Mouse (Mus musculus) stomach, postnatal 0 days (tissue): ENCODE results near the gene Mfge8. TPM values are rescaled to one million over a fixed set of nuclear protein-coding genes. Genes with fewer than 3 reads are reported as not detected.

ENCODE experiments used
- ATAC-seq: fragments of 200-750 bp; cut with Nextera tagmentation; 2 replicates; pipeline ENCODE4 v1.8.0; 2017; ENCODE audit not compliant: low FRiP score, low TSS enrichment
- DNase-seq: peaks from one replicate; pipeline ENCODE4 v3.0.0-alpha.2; 2016; ENCODE audit warnings: low spot score
- H3K27ac ChIP-seq: fragments of 300-500 bp; sonication (generic); replicated peaks from 2 replicates; pipeline ENCODE4 v1.5.1; 2014; ENCODE audit warnings: mild to moderate bottlenecking, control low read depth
- H3K27me3 ChIP-seq: fragments of 300-500 bp; sonication (generic); 2 replicates; pipeline ENCODE4 v1.6.1; 2014; ENCODE audit warnings: low read length; ENCODE audit not compliant: control insufficient read depth, insufficient read depth
- H3K36me3 ChIP-seq: fragments of 300-500 bp; sonication (generic); 2 replicates; pipeline ENCODE4 v1.6.1; 2014; ENCODE audit warnings: low read length, mixed read lengths; ENCODE audit not compliant: control insufficient read depth, insufficient read depth
- H3K4me1 ChIP-seq: fragments of 300-500 bp; sonication (generic); replicated peaks from 2 replicates; pipeline ENCODE4 v1.6.1; 2014; ENCODE audit warnings: antibody characterized with exemption; ENCODE audit not compliant: control insufficient read depth, insufficient read depth
- H3K4me2 ChIP-seq: fragments of 300-500 bp; sonication (generic); replicated peaks from 2 replicates; pipeline ENCODE4 v1.6.1; 2014; ENCODE audit warnings: low read depth, mild to moderate bottlenecking, control low read depth, moderate library complexity
- H3K4me3 ChIP-seq: fragments of 300-500 bp; sonication (generic); 2 replicates; pipeline ENCODE4 v1.5.1; 2014; ENCODE audit warnings: low read depth, low read length, control low read depth
- H3K9ac ChIP-seq: fragments of 300-500 bp; sonication (generic); 2 replicates; pipeline ENCODE4 v1.6.1; 2014; ENCODE audit warnings: mild to moderate bottlenecking, low read length, control low read depth, mixed read lengths
- H3K9me3 ChIP-seq: fragments of 300-500 bp; sonication (generic); 2 replicates; pipeline ENCODE4 v1.6.1; 2016; ENCODE audit warnings: low read length; ENCODE audit not compliant: control insufficient read depth
- CTCF ChIP-seq: IDR thresholded peaks from 2 replicates; pipeline ENCODE4 v1.5.1; 2016; ENCODE audit warnings: antibody characterized with exemption, low read depth, mild to moderate bottlenecking, moderate library complexity
- EP300 ChIP-seq: optimal IDR thresholded peaks from 2 replicates; pipeline ENCODE3; 2016; ENCODE audit warnings: antibody characterized with exemption
- WGBS: fragments of 180-500 bp; shearing (Covaris S2); extraction: QIAGEN DNeasy Blood & Tissue Kit; methylation state at CpG from one replicate; pipeline ENCODE4 v1.1.7; 2014; 5-methylcytosine and 5-hydroxymethylcytosine counted together
- polyA plus RNA-seq: library from polyadenylated mRNA; unstranded; fragments of >200 nt; fragmentation: Nextera tagmentation; extraction: Ambion mirVana; gene quantifications from 2 replicates; pipeline ENCODE4 v1.2.1, GENCODE M21; 2015

Gene Mfge8
- polyA plus RNA-seq, 1 experiment from 2014 or later, result 178 TPM

DNA sequence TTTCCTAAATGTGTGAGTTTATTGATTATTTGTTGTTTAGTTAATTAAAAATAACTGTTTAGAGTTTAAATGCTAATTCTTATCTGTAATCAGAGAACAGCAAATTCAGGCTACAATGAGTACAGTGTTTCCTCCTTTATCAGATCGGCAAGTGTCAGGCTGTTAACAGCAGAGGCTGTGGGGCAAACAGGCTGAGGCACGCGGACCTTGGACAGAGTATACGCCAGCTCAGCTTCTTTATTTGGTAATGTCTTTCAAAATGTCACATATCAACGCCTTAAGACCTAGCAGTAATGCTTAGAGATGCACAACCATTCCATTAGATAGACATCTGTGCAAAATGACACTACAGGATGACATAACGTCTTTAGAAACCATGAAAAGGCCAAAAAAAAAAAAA lies 662 bp upstream of the Mfge8 start:
- ATAC-seq, result no peak

DNA sequence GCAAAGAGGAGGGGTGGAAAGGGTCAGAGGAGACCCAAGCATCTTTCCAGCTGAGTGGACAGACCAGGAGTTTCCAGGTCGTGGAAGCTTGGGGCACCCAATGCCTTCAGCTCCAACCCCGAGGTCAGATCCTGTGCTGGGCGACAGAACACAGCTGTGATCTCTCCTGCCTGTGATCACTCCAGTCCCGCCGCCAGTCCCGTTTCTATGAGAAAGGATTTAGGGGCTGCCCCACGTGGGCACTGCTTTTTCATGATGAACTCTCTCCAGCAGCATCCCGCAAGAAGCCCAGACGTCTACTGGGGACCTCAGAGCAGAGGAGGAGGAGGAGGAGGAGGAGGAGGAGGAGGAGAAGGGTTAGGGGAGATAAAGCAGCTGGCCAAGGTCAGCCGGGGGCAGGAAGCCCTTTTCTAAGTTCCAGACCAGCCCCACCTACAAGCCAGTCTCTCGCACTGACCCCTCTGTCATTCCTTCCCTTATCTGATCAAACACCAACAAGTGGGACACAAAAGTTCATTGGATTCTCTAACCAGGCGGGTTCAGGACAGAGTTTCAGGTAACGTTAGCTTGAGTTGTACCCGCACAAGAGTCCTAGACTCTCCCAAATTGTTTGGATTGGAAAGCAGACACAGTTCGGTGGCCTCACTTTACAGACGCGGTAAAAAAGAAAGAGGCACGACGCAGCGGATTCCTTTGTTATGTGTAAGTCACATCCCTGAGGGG lies 768 bp downstream of the Mfge8 start:
- no peaks in the 10 kb centered on the region for H3K4me1 ChIP-seq
- no peaks in the 10 kb centered on the region for H3K27me3 ChIP-seq
- WGBS, result 1% methylated on average over 20 of the region's 20 CpGs
- H3K4me2 ChIP-seq, result peak overlapping the region; percentile 65
- peak overlapping the region; percentile 55 for H3K4me3 ChIP-seq
- H3K9ac ChIP-seq, result peak overlapping the region; percentile 64
- H3K36me3 ChIP-seq, result peaks cover 5% of the 10 kb centered on the region
- ATAC-seq, result 0 out of 2 replicates have a peak, but pooled peaks have one; percentile 0
- H3K9me3 ChIP-seq, result no peaks in the 10 kb centered on the region
- TF ChIP-seq CTCF (no peak), EP300 (no peak)
- peak overlapping the region; percentile 70 for H3K27ac ChIP-seq
- no peak for DNase-seq

More for the DNA sequence above, 662 bp upstream of the Mfge8 start:
- H3K4me2 ChIP-seq, result no peak overlapping the region
- H3K27me3 ChIP-seq, result no peaks in the 10 kb centered on the region
- H3K4me3 ChIP-seq, result no peak overlapping the region
- H3K27ac ChIP-seq, result no peak overlapping the region
- DNase-seq, result no peak
- no peaks in the 10 kb centered on the region for H3K4me1 ChIP-seq
- H3K36me3 ChIP-seq, result no peaks in the 10 kb centered on the region
- H3K9me3 ChIP-seq, result no peaks in the 10 kb centered on the region
- no peak overlapping the region for H3K9ac ChIP-seq
- WGBS, result 41% methylated on average over 6 of the region's 6 CpGs
- TF ChIP-seq CTCF (no peak), EP300 (no peak)

DNA sequence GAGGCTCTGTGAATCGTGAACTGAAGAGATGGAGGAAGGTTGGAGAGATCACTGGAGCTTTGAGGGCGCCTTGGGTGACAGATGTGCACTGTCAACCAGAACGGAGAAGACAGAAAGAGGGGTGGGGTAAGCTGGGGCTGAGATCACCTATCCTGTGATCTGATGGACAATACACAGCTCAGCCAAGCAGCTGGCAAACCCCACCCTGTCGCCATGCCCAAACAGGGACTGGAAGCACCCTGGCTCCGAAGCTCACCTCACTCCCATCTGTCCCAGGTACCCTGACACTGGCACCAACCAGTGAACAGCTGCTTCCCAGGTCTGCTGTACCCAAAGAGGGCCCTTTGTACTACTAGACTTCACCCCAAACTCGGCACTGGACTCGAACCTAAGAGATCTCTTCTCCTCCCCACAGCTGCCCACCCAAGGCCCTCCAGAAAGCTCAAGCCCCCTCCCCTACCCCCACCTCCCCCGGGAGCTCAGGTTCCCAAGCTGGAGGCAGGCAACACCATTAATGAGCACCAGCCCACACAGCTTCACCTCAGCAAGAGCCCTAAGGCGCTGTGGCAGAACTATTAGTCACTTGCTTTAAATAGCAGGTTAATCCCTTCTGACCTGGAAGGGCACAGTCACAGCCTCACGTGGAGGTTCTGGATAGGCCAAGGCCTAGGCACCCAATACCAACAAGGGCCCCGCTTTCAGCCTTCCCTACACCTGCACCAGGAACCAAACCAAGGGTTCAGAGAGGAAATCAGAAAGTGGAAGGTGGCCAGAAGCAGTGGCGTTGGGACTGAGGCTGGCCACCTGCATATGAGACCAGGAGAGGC lies 1.6 kb downstream of the Mfge8 start:
- Histone ChIP-seq H3K4me1 (no peaks in the 10 kb centered on the region), H3K27ac (no peak overlapping the region; the same call in 1 of the 2 replicates), H3K4me3 (peak overlapping the region; percentile 55), H3K36me3 (peaks cover 11% of the 10 kb centered on the region), H3K27me3 (no peaks in the 10 kb centered on the region), H3K9ac (peak overlapping the region; percentile 64; the same call in 1 of the 2 replicates), H3K4me2 (peak overlapping the region; percentile 65), H3K9me3 (no peaks in the 10 kb centered on the region)
- WGBS, result 49% methylated on average over 12 of the region's 12 CpGs
- TF ChIP-seq EP300 (no peak), CTCF (no peak)
- ATAC-seq (peak; percentile 80), DNase-seq (peak; percentile 57)

DNA sequence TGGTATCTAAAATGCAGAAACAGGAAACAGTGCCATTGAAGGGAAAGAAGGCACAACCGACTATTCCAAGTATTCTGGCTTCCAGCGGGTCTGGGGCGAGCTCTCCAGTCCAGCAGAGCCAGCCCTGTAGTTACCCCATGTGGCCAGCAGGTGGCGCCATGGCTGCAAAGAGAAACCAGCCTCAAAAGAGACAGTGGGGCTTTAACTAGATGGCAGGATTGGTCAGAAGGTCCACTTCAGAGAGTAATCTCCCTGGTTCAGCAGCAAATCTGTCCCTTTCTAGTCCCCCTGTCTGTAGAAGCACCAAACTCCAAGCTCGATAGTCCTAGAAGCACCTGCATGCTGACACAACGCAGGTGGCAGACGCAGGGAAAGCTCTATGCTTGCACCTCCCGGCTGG lies 8.0 kb downstream of the Mfge8 start:
- Histone ChIP-seq H3K27ac (no peak overlapping the region), H3K4me3 (no peak overlapping the region), H3K36me3 (peaks cover 17% of the 10 kb centered on the region), H3K4me1 (no peaks in the 10 kb centered on the region), H3K9ac (no peak overlapping the region), H3K27me3 (no peaks in the 10 kb centered on the region), H3K4me2 (no peak overlapping the region), H3K9me3 (no peaks in the 10 kb centered on the region)
- ATAC-seq (no peak; the same call in 1 of the 2 replicates), DNase-seq (peak; percentile 78)
- 33% methylated on average over 8 of the region's 8 CpGs for WGBS
- TF ChIP-seq CTCF (peak; percentile 98), EP300 (no peak)

DNA sequence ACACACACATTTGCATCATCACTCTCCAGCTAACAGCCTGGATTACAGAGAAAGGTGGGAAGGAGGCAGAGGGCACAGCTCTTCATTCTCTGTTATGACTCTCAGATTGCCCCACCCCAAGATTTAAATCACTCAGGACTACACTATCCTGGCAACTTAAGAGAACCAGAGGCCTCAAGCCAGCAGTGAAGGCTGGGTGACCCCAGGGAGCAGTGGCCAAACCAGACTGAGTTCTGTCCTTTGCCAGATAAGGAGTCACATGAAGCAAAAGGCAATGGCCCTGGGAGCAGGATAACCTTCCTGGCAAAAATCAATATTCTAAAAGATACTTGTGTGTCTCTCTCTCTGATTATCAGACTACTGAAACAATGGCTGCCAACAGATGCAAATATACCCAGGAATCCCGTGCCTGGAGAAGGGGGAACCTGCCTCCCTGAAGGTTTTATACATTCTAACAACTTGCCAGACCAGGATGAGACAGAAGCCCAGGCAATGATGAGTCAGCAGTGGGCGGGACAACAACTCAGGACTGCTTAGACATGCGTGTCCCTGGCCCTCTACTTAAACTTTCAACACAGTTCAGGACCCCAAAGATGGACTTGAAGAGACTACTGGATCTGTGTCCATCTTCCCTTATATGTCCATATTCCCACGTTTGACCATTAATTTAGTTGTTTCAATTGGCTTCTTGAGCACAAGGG lies 8.8 kb downstream of the Mfge8 start:
- H3K9ac ChIP-seq, result no peak overlapping the region; the same call in 1 of the 2 replicates
- DNase-seq, result peak; percentile 33
- H3K4me1 ChIP-seq, result no peaks in the 10 kb centered on the region
- no peak overlapping the region for H3K4me2 ChIP-seq
- H3K36me3 ChIP-seq, result peaks cover 17% of the 10 kb centered on the region
- ATAC-seq, result no peak
- H3K27me3 ChIP-seq, result no peaks in the 10 kb centered on the region
- WGBS, result 58% methylated on average over 4 of the region's 4 CpGs
- no peak for TF ChIP-seq EP300
- no peak for TF ChIP-seq CTCF
- H3K4me3 ChIP-seq, result no peak overlapping the region
- H3K9me3 ChIP-seq, result no peaks in the 10 kb centered on the region
- no peak overlapping the region for H3K27ac ChIP-seq
